Mouse (Mus musculus): Measurements from ENCODE around the gene Esr1. TPM values are rescaled to one million over a fixed set of nuclear protein-coding genes. Genes with fewer than 3 reads are reported as not detected.

Gene Esr1
- polyA plus RNA-seq, 1 experiment, result 0.40 TPM

GRCm38 (mm10) chr10:4983919-4984318 is 372.5 kb downstream of the Esr1 start:
- no peaks in the 10 kb centered on the region for H3K79me2 ChIP-seq (ENCODE audit: control insufficient read depth, insufficient read depth)
- H3K36me3 ChIP-seq (ENCODE audit: control insufficient read depth, insufficient read depth), result no peaks in the 10 kb centered on the region
- no peak overlapping the region for H3K4me3 ChIP-seq (ENCODE audit: insufficient read depth, poor library complexity, severe bottlenecking)
- H3K79me3 ChIP-seq (ENCODE audit: low read depth), result no peaks in the 10 kb centered on the region
- H3K27me3 ChIP-seq (ENCODE audit: control insufficient read depth, insufficient read depth, insufficient read length), result no peaks in the 10 kb centered on the region
- TF ChIP-seq FOSL1 (IDR thresholded peaks at IDR 0.05; ENCODE audit: insufficient read depth, low read length, poor library complexity, severe bottlenecking), result peak; percentile 28
- no peak for TF ChIP-seq MYOG (IDR thresholded peaks at IDR 0.05; ENCODE audit: control insufficient read depth, extremely low read depth, insufficient read length)
- no peak for TF ChIP-seq CTCF (IDR thresholded peaks at IDR 0.05; ENCODE audit: control insufficient read depth, insufficient read depth, insufficient read length)
- no peak for TF ChIP-seq MYOD1 (IDR thresholded peaks at IDR 0.05; ENCODE audit: control insufficient read depth, insufficient read length, low read depth)
- no peak overlapping the region for H3ac ChIP-seq (ENCODE audit: control insufficient read depth, insufficient read length, low read depth)

GRCm38 (mm10) chr10:4993802-4994201 is 382.4 kb downstream of the Esr1 start:
- Histone ChIP-seq H3K79me3 (ENCODE audit: low read depth) (no peaks in the 10 kb centered on the region), H3K4me3 (ENCODE audit: insufficient read depth, poor library complexity, severe bottlenecking) (no peak overlapping the region), H3ac (ENCODE audit: control insufficient read depth, insufficient read length, low read depth) (no peak overlapping the region), H3K27me3 (ENCODE audit: control insufficient read depth, insufficient read depth, insufficient read length) (no peaks in the 10 kb centered on the region), H3K79me2 (ENCODE audit: control insufficient read depth, insufficient read depth) (no peaks in the 10 kb centered on the region), H3K36me3 (ENCODE audit: control insufficient read depth, insufficient read depth) (no peaks in the 10 kb centered on the region)
- TF ChIP-seq CEBPB (IDR thresholded peaks at IDR 0.05; ENCODE audit: low read depth) (no peak), MYOG (IDR thresholded peaks at IDR 0.05; ENCODE audit: control insufficient read depth, extremely low read depth, insufficient read length) (no peak), MYOD1 (IDR thresholded peaks at IDR 0.05; ENCODE audit: control insufficient read depth, insufficient read length, low read depth) (no peak), FOSL1 (IDR thresholded peaks at IDR 0.05; ENCODE audit: insufficient read depth, low read length, poor library complexity, severe bottlenecking) (no peak), USF1 (IDR thresholded peaks at IDR 0.05; ENCODE audit: low read depth) (no peak), MAX (IDR thresholded peaks at IDR 0.05) (no peak)

GRCm38 (mm10) chr10:4996592-4996991 is 385.2 kb downstream of the Esr1 start:
- TF ChIP-seq FOSL1 (IDR thresholded peaks at IDR 0.05; ENCODE audit: insufficient read depth, low read length, poor library complexity, severe bottlenecking) (no peak), MYOD1 (IDR thresholded peaks at IDR 0.05; ENCODE audit: control insufficient read depth, insufficient read length, low read depth) (no peak), USF1 (IDR thresholded peaks at IDR 0.05; ENCODE audit: low read depth) (no peak), CEBPB (IDR thresholded peaks at IDR 0.05; ENCODE audit: low read depth) (no peak), CTCF (IDR thresholded peaks at IDR 0.05; ENCODE audit: control insufficient read depth, insufficient read depth, insufficient read length) (no peak), MAX (IDR thresholded peaks at IDR 0.05) (no peak), MYOG (IDR thresholded peaks at IDR 0.05; ENCODE audit: control insufficient read depth, extremely low read depth, insufficient read length) (no peak)
- Histone ChIP-seq H3ac (ENCODE audit: control insufficient read depth, insufficient read length, low read depth) (no peak overlapping the region), H3K27me3 (ENCODE audit: control insufficient read depth, insufficient read depth, insufficient read length) (no peaks in the 10 kb centered on the region), H3K79me3 (ENCODE audit: low read depth) (no peaks in the 10 kb centered on the region), H3K36me3 (ENCODE audit: control insufficient read depth, insufficient read depth) (no peaks in the 10 kb centered on the region), H3K4me3 (ENCODE audit: insufficient read depth, poor library complexity, severe bottlenecking) (no peak overlapping the region), H3K79me2 (ENCODE audit: control insufficient read depth, insufficient read depth) (no peaks in the 10 kb centered on the region)

DNA sequence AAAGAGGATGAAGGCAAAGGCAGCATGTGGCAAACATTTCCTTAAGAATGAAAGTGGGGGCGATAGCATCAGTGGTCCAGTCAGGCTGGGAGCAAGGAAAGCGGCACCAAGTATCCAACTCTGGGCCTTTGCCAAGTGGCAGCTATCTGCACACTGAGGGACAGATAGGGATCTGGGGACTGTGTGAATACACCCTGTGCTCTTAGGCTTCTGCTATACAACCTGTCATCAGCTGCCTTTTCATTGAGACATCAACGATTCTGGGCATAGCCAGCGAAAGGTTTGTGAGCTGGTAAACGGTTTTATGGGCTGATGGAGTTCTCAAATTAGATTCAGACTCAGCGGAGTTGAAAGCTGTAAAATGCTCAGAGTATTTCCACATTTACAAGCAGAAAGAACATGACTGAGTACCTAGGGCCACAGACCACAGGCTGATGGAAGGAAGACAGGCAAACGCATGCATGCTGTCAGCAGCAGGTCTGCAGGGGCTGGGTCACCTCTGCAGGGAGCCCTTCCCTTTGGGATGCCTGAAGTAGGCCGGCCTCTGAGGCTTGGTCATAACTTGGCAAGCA is 397.5 kb downstream of the Esr1 start:
- no peaks in the 10 kb centered on the region for H3K36me3 ChIP-seq (ENCODE audit: control insufficient read depth, insufficient read depth)
- no peaks in the 10 kb centered on the region for H3K79me2 ChIP-seq (ENCODE audit: control insufficient read depth, insufficient read depth)
- H3K4me3 ChIP-seq (ENCODE audit: insufficient read depth, poor library complexity, severe bottlenecking), result no peak overlapping the region
- no peak overlapping the region for H3ac ChIP-seq (ENCODE audit: control insufficient read depth, insufficient read length, low read depth)
- no peaks in the 10 kb centered on the region for H3K27me3 ChIP-seq (ENCODE audit: control insufficient read depth, insufficient read depth, insufficient read length)
- H3K79me3 ChIP-seq (ENCODE audit: low read depth), result no peaks in the 10 kb centered on the region
- TF ChIP-seq MAX (IDR thresholded peaks at IDR 0.05), result no peak
- TF ChIP-seq CTCF (IDR thresholded peaks at IDR 0.05; ENCODE audit: control insufficient read depth, insufficient read depth, insufficient read length), result no peak
- no peak for TF ChIP-seq FOSL1 (IDR thresholded peaks at IDR 0.05; ENCODE audit: insufficient read depth, low read length, poor library complexity, severe bottlenecking)
- no peak for TF ChIP-seq MYOG (IDR thresholded peaks at IDR 0.05; ENCODE audit: control insufficient read depth, extremely low read depth, insufficient read length)
- TF ChIP-seq MYOD1 (IDR thresholded peaks at IDR 0.05; ENCODE audit: control insufficient read depth, insufficient read length, low read depth), result no peak
- TF ChIP-seq USF1 (IDR thresholded peaks at IDR 0.05; ENCODE audit: low read depth), result no peak
- TF ChIP-seq CEBPB (IDR thresholded peaks at IDR 0.05; ENCODE audit: low read depth), result no peak

DNA sequence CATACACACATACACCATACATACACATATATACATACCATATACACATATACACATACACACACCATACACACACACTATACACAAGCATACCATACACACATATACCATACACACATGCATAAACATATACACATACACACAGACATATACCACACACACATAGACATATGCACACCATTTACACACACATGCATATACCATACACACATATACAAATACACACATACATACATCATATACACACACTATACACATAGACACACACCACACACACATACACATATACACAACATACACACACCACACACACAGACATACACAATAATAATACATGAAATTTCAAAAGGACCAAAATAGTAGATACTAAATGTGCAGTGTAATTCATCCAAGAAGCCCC is 400.6 kb downstream of the Esr1 start:
- no peak for TF ChIP-seq FOSL1 (IDR thresholded peaks at IDR 0.05; ENCODE audit: insufficient read depth, low read length, poor library complexity, severe bottlenecking)
- no peak for TF ChIP-seq MAX (IDR thresholded peaks at IDR 0.05)
- no peaks in the 10 kb centered on the region for H3K79me3 ChIP-seq (ENCODE audit: low read depth)
- no peaks in the 10 kb centered on the region for H3K36me3 ChIP-seq (ENCODE audit: control insufficient read depth, insufficient read depth)
- no peak overlapping the region for H3K4me3 ChIP-seq (ENCODE audit: insufficient read depth, poor library complexity, severe bottlenecking)
- no peaks in the 10 kb centered on the region for H3K79me2 ChIP-seq (ENCODE audit: control insufficient read depth, insufficient read depth)
- H3K27me3 ChIP-seq (ENCODE audit: control insufficient read depth, insufficient read depth, insufficient read length), result no peaks in the 10 kb centered on the region
- H3ac ChIP-seq (ENCODE audit: control insufficient read depth, insufficient read length, low read depth), result no peak overlapping the region

GRCm38 (mm10) chr10:5014976-5015375 is 403.6 kb downstream of the Esr1 start:
- Histone ChIP-seq H3K79me3 (ENCODE audit: low read depth) (no peaks in the 10 kb centered on the region), H3ac (ENCODE audit: control insufficient read depth, insufficient read length, low read depth) (no peak overlapping the region), H3K4me3 (ENCODE audit: insufficient read depth, poor library complexity, severe bottlenecking) (no peak overlapping the region), H3K27me3 (ENCODE audit: control insufficient read depth, insufficient read depth, insufficient read length) (no peaks in the 10 kb centered on the region), H3K79me2 (ENCODE audit: control insufficient read depth, insufficient read depth) (no peaks in the 10 kb centered on the region), H3K36me3 (ENCODE audit: control insufficient read depth, insufficient read depth) (no peaks in the 10 kb centered on the region)
- TF ChIP-seq FOSL1 (IDR thresholded peaks at IDR 0.05; ENCODE audit: insufficient read depth, low read length, poor library complexity, severe bottlenecking) (no peak), USF1 (IDR thresholded peaks at IDR 0.05; ENCODE audit: low read depth) (no peak)
